Mouse (Mus musculus) hematopoietic stem cell, adult 5-6 weeks (primary cell): Measurements from ENCODE around the gene Sema3g. TPM values are rescaled to one million over a fixed set of nuclear protein-coding genes. Genes with fewer than 3 reads are reported as not detected.

Experiments used
- ATAC-seq, 2 experiments: fragments of 125-278 bp in 1 of 2; replicated peaks in 1 of 2; 2 replicates each; pipeline ENCODE4 v1.8.0; 2016 to 2017; ENCODE audit warnings: inconsistent platforms in 2 of 2, mild to moderate bottlenecking in 2 of 2, moderate number of reproducible peaks in 2 of 2, low read depth in 1 of 2, moderate TSS enrichment in 1 of 2; ENCODE audit not compliant: low FRiP score in 2 of 2, poor library complexity in 2 of 2, severe bottlenecking in 2 of 2, insufficient read depth in 1 of 2, low TSS enrichment in 1 of 2
- total RNA-seq: library from RNA; stranded (forward); fragments of 172-1452, 232-1000 nt; gene quantifications from 2 replicates; pipeline ENCODE4 v1.2.3, GENCODE M21; 2017

Gene Sema3g
- total RNA-seq, 1 experiment from 2014 or later, result 0.20 TPM

GRCm38 (mm10) chr14:31251084-31251604 lies 33.5 kb downstream of the Sema3g start, which contains the start of the genes Phf7 and Bap1:
Phf7 (minus strand) TSS chr14:31251317.
Bap1 (plus strand) TSS chr14:31251450.
- ATAC-seq, result peak; percentile 78 to 86

GRCm38 (mm10) chr14:31251626-31252025 lies 34.0 kb downstream of the Sema3g start:
- ATAC-seq, result peak in 1 of 2 experiments; percentile 18; a peak in 1 of 4 replicates

GRCm38 (mm10) chr14:31252091-31252490 lies 34.4 kb downstream of the Sema3g start:
- no peak for ATAC-seq

GRCm38 (mm10) chr14:31258476-31259050 lies 40.9 kb downstream of the Sema3g start:
- no peak for ATAC-seq

GRCm38 (mm10) chr14:31260374-31260773 lies 42.7 kb downstream of the Sema3g start:
- ATAC-seq, result peak in 1 of 2 experiments; percentile 18; a peak in 1 of 4 replicates

GRCm38 (mm10) chr14:31260932-31261331 lies 43.3 kb downstream of the Sema3g start:
- no peak for ATAC-seq

- no peak for ATAC-seq
Observed at GRCm38 (mm10) chr14:31267649-31268048, 50.0 kb downstream of the Sema3g start.

GRCm38 (mm10) chr14:31268301-31269001 lies 50.8 kb downstream of the Sema3g start:
- ATAC-seq, result no peak

- ATAC-seq, result peak; percentile 48 to 52; a peak in 3 of 4 replicates
Observed at GRCm38 (mm10) chr14:31269456-31270100, 51.9 kb downstream of the Sema3g start.

GRCm38 (mm10) chr14:31271121-31271520 lies 53.5 kb downstream of the Sema3g start:
- ATAC-seq, result no peak

GRCm38 (mm10) chr14:31272164-31272563 lies 54.5 kb downstream of the Sema3g start:
- ATAC-seq, result peak; percentile 71 to 81

Other genes with a start within 250 kb of the Sema3g start
- 30.1 and 44.4 TPM in 2 replicates for gene Glt8d1, start 216.5 kb upstream of the Sema3g start, total RNA-seq
- gene Spcs1, start 216.2 kb upstream of the Sema3g start, total RNA-seq, result 68.9 and 103 TPM in 2 replicates
- 80.7 and 82.2 TPM in 2 replicates for gene Pbrm1, start 198.7 kb upstream of the Sema3g start, total RNA-seq
- 347 and 449 TPM in 2 replicates for gene Gnl3, start 198.7 kb upstream of the Sema3g start, total RNA-seq
- gene Smim4, start 88.9 kb upstream of the Sema3g start, total RNA-seq, result 52.8 and 60.0 TPM in 2 replicates
- gene Nt5dc2, start 86.8 kb upstream of the Sema3g start, total RNA-seq, result 54.5 and 57.9 TPM in 2 replicates
- 0.25 TPM in 1 of 2 replicates, not detected in the other for gene Stab1, start 49.2 kb upstream of the Sema3g start, total RNA-seq
- not detected in 2 replicates for gene Tnnc1, start 9.5 kb upstream of the Sema3g start, total RNA-seq
- gene Nisch, start 914 bp upstream of the Sema3g start, total RNA-seq, result 101 and 126 TPM in 2 replicates
- gene Phf7, start 33.5 kb downstream of the Sema3g start, total RNA-seq, result 14.6 and 21.7 TPM in 2 replicates
- gene Bap1, start 33.6 kb downstream of the Sema3g start, total RNA-seq, result 58.2 and 72.6 TPM in 2 replicates
- 1.1 and 1.9 TPM in 2 replicates for gene Dnah1, start 106.0 kb downstream of the Sema3g start, total RNA-seq
- gene Capn7, start 118.8 kb downstream of the Sema3g start, total RNA-seq, result 61.8 and 79.4 TPM in 2 replicates
- gene Sh3bp5, start 218.2 kb downstream of the Sema3g start, total RNA-seq, result 14.3 and 15.9 TPM in 2 replicates